Mouse (Mus musculus) intestine, embryonic 15.5 days (tissue): Measurements from ENCODE around the gene Vmn2r50. TPM values are rescaled to one million over a fixed set of nuclear protein-coding genes. Genes with fewer than 3 reads are reported as not detected.
"Not testable (repeated sequence)": the region's sequence is repeated elsewhere in the genome, so short reads cannot be mapped to it uniquely, and the experiment has no call there.

Experiments
- ATAC-seq: fragments of 200-750 bp; cut with Nextera tagmentation; 2 replicates; pipeline ENCODE4 v1.8.0; 2017; ENCODE audit warnings: moderate TSS enrichment, moderate library complexity
- H3K27ac ChIP-seq: fragments of 300-500 bp; sonication (generic); 2 replicates; pipeline ENCODE4 v1.5.1; 2015; ENCODE audit warnings: mild to moderate bottlenecking, inconsistent platforms
- H3K27me3 ChIP-seq: fragments of 300-500 bp; sonication (generic); replicated peaks from 2 replicates; pipeline ENCODE4 v1.6.1; 2015; ENCODE audit warnings: inconsistent platforms
- H3K36me3 ChIP-seq: fragments of 300-500 bp; sonication (generic); 2 replicates; pipeline ENCODE4 v1.6.1; 2015; ENCODE audit warnings: inconsistent platforms
- H3K4me1 ChIP-seq: fragments of 300-500 bp; sonication (generic); replicated peaks from 2 replicates; pipeline ENCODE4 v1.6.1; 2015; ENCODE audit warnings: inconsistent platforms
- H3K4me2 ChIP-seq: fragments of 300-500 bp; sonication (generic); replicated peaks from 2 replicates; pipeline ENCODE4 v1.6.1; 2015; ENCODE audit warnings: mild to moderate bottlenecking, inconsistent platforms
- H3K4me3 ChIP-seq: fragments of 300-500 bp; sonication (generic); replicated peaks from 2 replicates; pipeline ENCODE4 v1.5.1; 2015; ENCODE audit warnings: inconsistent platforms
- H3K9ac ChIP-seq: fragments of 300-500 bp; sonication (generic); 2 replicates; pipeline ENCODE4 v1.6.1; 2015; ENCODE audit warnings: inconsistent platforms
- H3K9me3 ChIP-seq: fragments of 300-500 bp; sonication (generic); 2 replicates; pipeline ENCODE4 v1.6.1; 2016; ENCODE audit warnings: inconsistent platforms
- WGBS: fragments of 180-500 bp; shearing (Covaris S2); methylation state at CpG from one replicate; pipeline ENCODE4 v1.1.7; 2015; 5-methylcytosine and 5-hydroxymethylcytosine counted together
- polyA plus RNA-seq: library from polyadenylated mRNA; unstranded; fragments of >200 nt; fragmentation: Nextera tagmentation; extraction: Ambion mirVana; gene quantifications from 2 replicates; pipeline ENCODE4 v1.2.1, GENCODE M21; 2015

Vmn2r50 gene
- polyA plus RNA-seq = not detected in 2 replicates

DNA sequence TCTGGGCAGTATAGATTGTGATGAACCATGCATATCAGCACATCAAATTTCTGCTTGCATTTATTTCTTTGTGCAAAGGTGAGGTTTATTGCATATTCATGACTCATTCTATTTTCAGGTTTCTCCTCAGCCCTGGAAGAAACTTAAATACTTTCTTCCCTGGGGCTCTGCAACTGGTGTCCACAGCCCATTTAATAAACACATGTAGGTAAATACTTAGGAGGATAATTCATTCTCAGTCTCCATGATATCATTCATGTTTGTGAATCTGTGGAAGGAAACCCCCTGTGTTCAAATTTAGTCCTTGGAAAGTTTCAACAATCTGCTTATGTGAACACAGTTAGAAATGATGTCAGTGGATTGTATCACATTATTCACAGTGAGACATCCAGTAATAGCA, at the start of gene Vmn2r50:
TSS of gene Vmn2r50 (minus strand) at position 101 of the 400 bp plus-strand sequence.
- ATAC-seq, H3K27ac ChIP-seq, H3K4me3 ChIP-seq, H3K27me3 ChIP-seq, H3K9me3 ChIP-seq, H3K36me3 ChIP-seq, H3K4me2 ChIP-seq, H3K4me1 ChIP-seq, H3K9ac ChIP-seq: not testable (repeated sequence)

DNA sequence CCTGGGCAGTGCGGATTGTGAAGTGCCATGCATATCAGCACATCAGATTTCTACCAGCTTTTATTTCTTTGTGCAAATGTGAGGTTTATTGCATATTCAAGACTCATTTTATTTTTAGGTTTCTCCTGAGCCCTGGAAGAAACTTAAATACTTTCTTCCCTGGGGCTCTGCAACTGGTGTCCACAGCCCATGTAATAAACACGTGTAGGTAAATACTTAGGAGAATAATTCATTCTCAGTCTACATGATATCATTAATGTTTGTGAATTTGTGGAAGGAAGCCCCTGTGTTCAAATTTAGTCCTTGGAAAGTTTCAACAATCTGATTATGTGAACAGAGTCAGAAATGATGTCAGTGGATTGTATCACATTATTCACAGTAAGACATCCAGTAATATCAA, 60.9 kb downstream of the Vmn2r50 start, which contains the start of gene Vmn2r49:
TSS of gene Vmn2r49 (minus strand) at position 101 of the 400 bp plus-strand sequence.
- not testable (repeated sequence) for H3K9me3 ChIP-seq, H3K9ac ChIP-seq
- 92% methylated on average over 2 of the region's 2 CpGs for whole genome bisulfite sequencing

More for the DNA sequence above, 60.9 kb downstream of the Vmn2r50 start, which contains the start of gene Vmn2r49:
- not testable (repeated sequence) for H3K4me2 ChIP-seq, H3K4me1 ChIP-seq, H3K4me3 ChIP-seq, ATAC-seq, H3K27ac ChIP-seq, H3K27me3 ChIP-seq, H3K36me3 ChIP-seq

Other genes with a start within 250 kb of the Vmn2r50 start
- gene Vmn2r47, start 212.0 kb downstream of the Vmn2r50 start, polyA plus RNA-seq = not detected in 2 replicates
- gene Vmn2r48, start 99.7 kb downstream of the Vmn2r50 start, polyA plus RNA-seq = not detected in 2 replicates
- not detected in 2 replicates for gene Vmn2r49, start 61.0 kb downstream of the Vmn2r50 start, polyA plus RNA-seq
- not detected in 2 replicates for gene Vmn2r51, start 52.4 kb upstream of the Vmn2r50 start, polyA plus RNA-seq
- gene Vmn2r52, start 123.3 kb upstream of the Vmn2r50 start, polyA plus RNA-seq = not detected in 2 replicates
- gene Vmn1r66, start 224.7 kb upstream of the Vmn2r50 start, polyA plus RNA-seq = not detected in 2 replicates